Mouse (Mus musculus): Measurements from ENCODE around the gene Tead1.

Gene Tead1

GRCm38 (mm10) chr7:112679171-112679512, at the start of gene Tead1:
Gene Tead1 (plus strand): TSS chr7:112679318.
- in situ Hi-C loops (cut with MseI, MboI) = no loop called here

DNA sequence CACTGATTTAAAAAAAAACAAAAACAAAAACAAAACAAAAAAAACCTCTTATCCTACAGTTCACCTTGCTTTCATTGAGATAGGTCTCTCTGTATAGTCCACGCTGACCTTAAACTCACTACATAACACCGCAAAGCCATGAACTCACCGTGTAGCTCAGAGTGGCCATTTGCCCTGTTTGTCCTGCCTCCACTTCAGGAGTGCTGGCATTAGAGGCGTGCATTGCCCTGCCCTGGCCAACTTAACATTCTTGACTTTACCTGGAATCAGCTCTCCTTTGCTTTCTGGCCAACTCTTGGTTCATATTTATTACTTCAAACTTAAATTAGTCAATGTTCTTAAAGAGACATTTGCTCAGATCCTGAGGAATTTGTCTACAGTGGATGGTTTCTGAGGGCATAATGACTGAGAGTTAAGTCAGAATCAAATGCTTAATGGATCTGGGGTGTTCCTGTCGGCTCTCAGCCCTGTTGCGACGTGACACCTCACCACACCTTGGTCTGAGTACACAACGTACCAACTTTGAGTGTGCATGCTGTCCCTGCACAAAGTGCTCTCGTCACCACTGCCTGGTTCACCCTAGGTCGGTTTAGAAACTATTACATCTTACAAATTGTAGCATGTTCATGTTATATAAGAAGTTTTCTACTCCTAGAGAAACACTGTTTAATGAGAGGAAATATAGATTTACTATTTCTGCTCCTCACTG, 44.5 kb upstream of the Tead1 start:
- in situ Hi-C loops (cut with MseI, MboI) = no loop called here

GRCm38 (mm10) chr7:112635936-112636335, 43.2 kb upstream of the Tead1 start:
- in situ Hi-C loops (cut with MseI, MboI) = no loop called here

GRCm38 (mm10) chr7:112643866-112644543, 35.1 kb upstream of the Tead1 start:
- in situ Hi-C loops (cut with MseI, MboI) = no loop called here

GRCm38 (mm10) chr7:112644701-112645100, 34.4 kb upstream of the Tead1 start:
- in situ Hi-C loops (cut with MseI, MboI) = no loop called here

DNA sequence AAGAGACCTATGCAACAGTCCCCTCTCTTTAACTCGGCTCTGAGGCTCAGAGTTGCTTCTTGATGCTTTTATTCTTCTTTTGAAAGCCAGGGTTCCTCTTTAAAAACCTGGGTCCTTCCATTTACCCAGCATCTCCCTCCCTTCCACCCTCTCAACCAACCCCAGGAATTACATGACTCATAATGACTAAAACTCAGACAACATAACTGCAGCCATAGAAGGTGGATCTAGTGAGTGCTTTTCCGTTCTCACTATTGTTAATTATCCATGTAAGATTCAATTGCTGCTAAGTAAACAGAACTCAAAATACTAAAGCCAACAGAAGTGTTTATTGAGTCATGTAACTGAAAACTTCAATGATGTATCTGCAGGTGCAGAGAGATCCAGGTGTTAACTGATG, 33.4 kb upstream of the Tead1 start:
- in situ Hi-C loops (cut with MseI, MboI) = no loop called here

GRCm38 (mm10) chr7:112647417-112647816, 31.7 kb upstream of the Tead1 start:
- in situ Hi-C loops (cut with MseI, MboI) = no loop called here

DNA sequence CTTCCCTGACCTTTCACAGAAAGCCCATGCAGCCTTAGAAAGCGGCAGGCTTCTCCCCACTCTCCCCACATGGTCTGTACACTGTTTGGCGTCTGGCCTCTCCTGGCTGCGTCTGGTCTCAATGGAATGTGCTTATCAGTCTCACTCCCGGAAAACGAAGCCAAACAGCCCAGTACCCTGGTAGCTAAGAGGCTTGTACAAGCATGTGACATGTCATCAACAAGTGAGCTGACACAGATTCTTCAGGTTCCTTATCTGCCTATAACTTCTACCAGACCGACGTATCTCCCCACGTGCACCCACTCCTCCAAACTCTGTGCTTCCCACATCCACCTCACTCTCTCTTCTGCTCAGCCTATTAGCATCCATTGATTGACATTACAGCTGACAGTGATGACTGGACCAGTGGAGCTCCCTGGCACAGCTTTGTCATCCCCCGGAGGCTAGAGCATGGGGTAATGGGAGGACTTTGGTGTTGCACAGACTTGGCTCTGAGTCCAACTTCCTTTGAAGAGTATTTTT, 22.9 kb upstream of the Tead1 start:
- in situ Hi-C loops (cut with MseI, MboI) = no loop called here

GRCm38 (mm10) chr7:112658939-112659338, 20.2 kb upstream of the Tead1 start:
- in situ Hi-C loops (cut with MseI, MboI) = no loop called here

DNA sequence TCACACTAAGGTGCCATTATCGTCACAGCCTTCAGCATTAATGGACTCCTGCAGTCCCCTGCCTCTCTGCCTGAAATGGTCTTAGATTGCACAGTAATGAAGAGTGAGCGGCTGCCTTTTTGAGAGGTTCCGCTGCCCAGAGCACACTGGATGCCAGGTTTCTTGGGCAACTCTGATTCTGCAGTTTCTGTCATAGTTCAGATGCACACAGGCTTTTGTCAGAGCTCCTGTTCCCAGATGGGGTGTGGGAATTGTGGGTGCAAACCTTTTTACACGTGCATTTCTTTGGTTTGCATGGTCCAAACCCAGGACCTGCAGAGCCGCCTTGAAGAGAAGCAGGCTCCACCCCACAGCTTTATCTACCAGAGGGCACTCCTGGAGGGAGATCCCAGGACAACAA, 19.3 kb upstream of the Tead1 start:
- in situ Hi-C loops (cut with MseI, MboI) = no loop called here

- in situ Hi-C loops (cut with MseI, MboI) = no loop called here
Observed at GRCm38 (mm10) chr7:112660325-112660724, 18.8 kb upstream of the Tead1 start.

- in situ Hi-C loops (cut with MseI, MboI) = no loop called here
Observed at GRCm38 (mm10) chr7:112662398-112663313, 16.5 kb upstream of the Tead1 start.

- in situ Hi-C loops (cut with MseI, MboI) = no loop called here
Observed at GRCm38 (mm10) chr7:112663314-112663966, 15.7 kb upstream of the Tead1 start.

DNA sequence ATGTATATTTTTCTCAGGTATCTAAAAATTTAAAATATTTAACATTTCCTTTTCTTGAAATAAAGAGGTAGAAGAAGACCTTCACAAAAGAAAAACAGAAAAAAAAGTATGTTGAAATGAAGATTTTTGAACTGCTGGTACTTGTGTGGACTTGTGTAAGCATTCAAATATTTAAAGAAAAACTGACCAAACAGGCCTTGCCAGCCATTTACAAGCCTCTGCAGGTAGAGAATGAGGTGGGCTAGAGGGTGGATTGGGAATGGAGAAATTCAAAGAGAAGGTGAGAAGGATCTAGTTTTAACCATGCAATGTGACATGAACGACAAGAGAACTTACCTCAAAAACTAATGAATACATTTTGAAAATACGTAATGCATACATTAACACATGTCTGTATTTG, 9.1 kb upstream of the Tead1 start:
- in situ Hi-C loops (cut with MseI, MboI) = no loop called here

DNA sequence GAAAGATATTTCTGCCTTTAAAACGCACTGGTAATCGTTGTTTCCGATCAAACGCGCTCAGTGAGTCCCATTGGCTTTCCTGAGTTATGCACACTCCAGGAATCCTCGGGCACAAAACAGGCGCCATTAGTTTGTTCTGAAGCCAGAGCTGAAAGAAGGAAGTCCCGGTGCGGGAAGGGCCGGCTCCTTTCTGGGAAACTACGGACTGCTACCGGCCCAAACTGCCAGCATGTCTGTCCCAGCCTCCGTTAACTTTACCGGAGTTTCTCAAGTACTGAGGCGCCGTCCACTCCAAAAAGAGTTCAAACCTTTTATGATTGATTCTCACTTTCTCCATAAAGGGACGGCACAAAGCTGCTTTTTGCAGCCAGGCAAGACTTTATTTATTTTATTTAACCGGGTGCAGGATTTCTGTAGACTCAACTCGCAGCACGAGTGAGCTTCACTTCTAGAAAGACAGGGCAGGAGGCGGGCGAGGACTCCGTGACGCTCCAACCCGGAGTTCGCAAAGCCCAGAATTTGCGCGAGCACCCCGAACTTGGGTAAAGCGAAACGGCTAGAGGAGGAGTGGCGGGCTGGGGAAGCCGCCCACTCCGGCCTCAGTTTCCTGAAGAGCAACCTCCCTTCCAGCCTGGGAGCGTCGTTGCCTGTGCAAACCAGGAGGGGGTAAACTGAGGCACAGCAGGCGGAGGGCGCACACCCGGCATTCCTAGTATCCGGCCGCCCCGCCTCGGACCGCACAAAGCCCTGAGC, 524 bp upstream of the Tead1 start:
- in situ Hi-C loops (cut with MseI, MboI) = no loop called here

GRCm38 (mm10) chr7:112679513-112680245, 561 bp downstream of the Tead1 start:
- in situ Hi-C loops (cut with MseI, MboI) = no loop called here

DNA sequence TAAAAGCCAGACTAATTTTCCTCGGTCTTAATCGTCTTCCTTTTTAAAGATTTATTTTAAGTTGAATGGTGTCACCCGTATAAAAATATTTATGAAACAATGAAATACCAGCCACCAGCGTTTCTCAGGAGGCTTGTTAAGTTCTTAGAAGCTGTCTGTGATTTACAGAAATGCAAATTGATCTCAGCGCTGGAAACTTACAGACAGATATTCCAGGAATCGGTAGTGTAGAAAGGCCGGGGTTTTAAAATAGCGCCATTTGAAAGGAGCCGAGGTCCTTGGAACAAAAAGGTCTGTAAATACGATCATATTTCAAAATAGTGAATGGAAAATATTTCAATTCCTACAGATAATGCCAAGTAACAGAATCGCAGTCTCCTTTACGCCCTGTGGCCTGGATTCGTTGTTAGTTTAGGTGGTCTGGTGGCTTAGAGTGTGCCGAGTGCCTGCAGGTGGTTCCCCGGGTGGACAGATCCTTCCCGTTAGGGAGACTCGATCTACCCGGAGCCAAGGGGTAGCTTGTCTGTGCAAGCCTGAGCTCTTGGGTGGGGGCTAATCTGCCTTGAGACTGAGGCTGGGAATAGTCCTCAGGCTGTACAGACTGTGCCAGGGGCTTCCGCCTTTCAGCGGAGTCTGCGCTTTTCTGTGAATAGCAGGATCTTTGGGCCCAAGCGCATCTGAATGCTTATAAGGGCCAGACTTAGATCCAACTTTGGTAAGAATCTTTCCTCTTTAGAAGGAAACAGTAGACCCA, 1.6 kb downstream of the Tead1 start:
- in situ Hi-C loops (cut with MseI, MboI) = no loop called here

DNA sequence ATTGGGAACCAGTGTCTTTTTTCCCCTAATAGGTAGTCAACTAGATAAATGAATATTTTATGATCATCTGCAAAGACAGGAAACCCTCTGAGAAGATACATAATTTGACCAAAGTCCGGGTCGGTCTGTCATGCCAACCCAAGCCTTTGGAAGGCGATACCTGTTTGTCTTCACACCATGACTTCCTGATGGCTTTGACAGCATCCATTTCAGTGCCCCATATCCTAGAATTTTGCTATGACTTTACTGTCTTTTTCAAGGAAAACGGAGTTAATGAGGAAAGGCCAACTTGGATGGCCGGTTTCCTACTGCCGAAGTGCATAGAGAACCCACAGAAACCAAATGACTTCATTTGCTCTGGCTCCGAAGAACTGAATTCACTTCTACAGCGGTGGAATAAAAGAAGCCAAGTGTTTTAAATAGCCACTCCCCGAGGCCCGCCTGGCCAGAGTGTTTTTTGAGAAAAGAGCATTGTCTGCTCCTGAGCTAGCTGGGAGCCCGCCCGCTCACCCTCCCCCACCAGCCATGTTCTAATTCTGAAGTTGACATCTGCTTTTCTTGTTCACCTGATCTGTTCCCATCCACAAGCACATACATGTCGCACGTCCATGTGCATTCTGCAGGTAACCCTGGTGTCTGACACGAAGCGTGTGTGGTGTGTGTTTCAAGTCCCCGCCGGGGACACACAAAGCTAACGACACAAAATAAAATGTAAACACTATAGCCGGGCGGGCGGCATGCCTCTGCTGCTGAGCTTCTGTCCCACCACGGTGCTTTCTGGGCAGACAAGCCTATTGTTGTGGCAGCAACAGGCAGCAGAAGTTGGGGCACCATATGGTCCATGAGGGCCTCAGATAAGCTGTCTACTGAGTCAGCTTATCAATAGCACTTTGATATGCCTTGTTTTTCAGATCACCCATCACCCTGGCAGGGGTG, 5.8 kb downstream of the Tead1 start:
- in situ Hi-C loops (cut with MseI, MboI) = no loop called here
